Mouse (Mus musculus) neural tube, embryonic 14.5 days (tissue): ENCODE data around the gene Mthfd1l. TPM values are rescaled to one million over a fixed set of nuclear protein-coding genes. Genes with fewer than 3 reads are reported as not detected.

Experiments used
- ATAC-seq: fragments of 200-750 bp; cut with Nextera tagmentation; 2 replicates; pipeline ENCODE4 v1.8.0; 2017; ENCODE audit warnings: low read depth, mild to moderate bottlenecking, moderate TSS enrichment, moderate library complexity
- H3K27ac ChIP-seq: fragments of 300-500 bp; sonication (generic); 2 replicates; pipeline ENCODE4 v1.5.1; 2014; ENCODE audit warnings: low read depth, mild to moderate bottlenecking, control low read depth, low read length, moderate library complexity, mixed read lengths
- H3K27me3 ChIP-seq: fragments of 300-500 bp; sonication (generic); 2 replicates; pipeline ENCODE4 v1.6.1; 2014; ENCODE audit warnings: low read length; ENCODE audit not compliant: control insufficient read depth, insufficient read depth
- H3K36me3 ChIP-seq: fragments of 300-500 bp; sonication (generic); 2 replicates; pipeline ENCODE4 v1.6.1; 2014; ENCODE audit warnings: low read length, mixed read lengths; ENCODE audit not compliant: control insufficient read depth, insufficient read depth
- H3K4me1 ChIP-seq: fragments of 300-500 bp; sonication (generic); 2 replicates; pipeline ENCODE4 v1.6.1; 2014; ENCODE audit warnings: low read length; ENCODE audit not compliant: control insufficient read depth, insufficient read depth
- H3K4me2 ChIP-seq: fragments of 300-500 bp; sonication (generic); 2 replicates; pipeline ENCODE4 v1.6.1; 2014; ENCODE audit warnings: mild to moderate bottlenecking, low read depth, low read length, control low read depth
- H3K4me3 ChIP-seq: fragments of 300-500 bp; sonication (generic); 2 replicates; pipeline ENCODE4 v1.5.1; 2014; ENCODE audit warnings: low read depth, low read length, control low read depth, mixed read lengths
- H3K9ac ChIP-seq: fragments of 300-500 bp; sonication (generic); replicated peaks from 2 replicates; pipeline ENCODE4 v1.6.1; 2014; ENCODE audit warnings: low read depth, mild to moderate bottlenecking, control low read depth, low read length, mixed read lengths
- H3K9me3 ChIP-seq: fragments of 300-500 bp; sonication (generic); 2 replicates; pipeline ENCODE4 v1.6.1; 2016; ENCODE audit warnings: low read length; ENCODE audit not compliant: control insufficient read depth
- WGBS: fragments of 180-500 bp; shearing (Covaris S2); extraction: QIAGEN DNeasy Blood & Tissue Kit; methylation state at CpG from one replicate; pipeline ENCODE4 v1.1.7; 2014; 5-methylcytosine and 5-hydroxymethylcytosine counted together
- polyA plus RNA-seq: library from polyadenylated mRNA; unstranded; fragments of >200 nt; fragmentation: Nextera tagmentation; extraction: Ambion mirVana; gene quantifications from 2 replicates; pipeline ENCODE4 v1.2.1, GENCODE M21; 2014

Gene Mthfd1l
- polyA plus RNA-seq, 1 experiment from 2014 or later: 5.6 TPM

DNA sequence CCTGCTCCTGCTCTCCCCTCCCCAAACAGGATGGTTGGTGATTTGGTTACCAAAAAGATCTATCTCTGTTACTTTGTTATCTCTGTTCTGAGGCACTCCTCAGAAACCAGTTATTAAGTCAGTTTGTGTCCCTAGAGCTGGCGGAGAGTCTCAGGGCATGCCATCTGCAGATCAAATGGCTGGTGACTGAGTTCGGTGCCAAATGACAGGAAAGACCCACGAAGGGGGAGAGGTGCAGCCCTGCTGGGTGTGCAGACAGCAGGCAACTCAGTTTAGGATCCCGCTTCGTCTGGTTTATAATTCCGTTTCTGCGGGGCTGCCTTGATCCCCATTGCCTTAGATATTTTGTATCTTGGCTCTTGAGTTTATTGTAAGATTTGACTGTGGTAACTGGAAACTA is 168.8 kb downstream of the Mthfd1l start:
- Histone ChIP-seq H3K27me3 (no peaks in the 10 kb centered on the region), H3K4me1 (no peaks in the 10 kb centered on the region), H3K9me3 (no peaks in the 10 kb centered on the region), H3K9ac (no peak overlapping the region), H3K4me2 (no peak overlapping the region), H3K36me3 (no peaks in the 10 kb centered on the region), H3K4me3 (no peak overlapping the region), H3K27ac (no peak overlapping the region)
- WGBS: 68% methylated on average over 7 of the region's 7 CpGs
- no peak for ATAC-seq

DNA sequence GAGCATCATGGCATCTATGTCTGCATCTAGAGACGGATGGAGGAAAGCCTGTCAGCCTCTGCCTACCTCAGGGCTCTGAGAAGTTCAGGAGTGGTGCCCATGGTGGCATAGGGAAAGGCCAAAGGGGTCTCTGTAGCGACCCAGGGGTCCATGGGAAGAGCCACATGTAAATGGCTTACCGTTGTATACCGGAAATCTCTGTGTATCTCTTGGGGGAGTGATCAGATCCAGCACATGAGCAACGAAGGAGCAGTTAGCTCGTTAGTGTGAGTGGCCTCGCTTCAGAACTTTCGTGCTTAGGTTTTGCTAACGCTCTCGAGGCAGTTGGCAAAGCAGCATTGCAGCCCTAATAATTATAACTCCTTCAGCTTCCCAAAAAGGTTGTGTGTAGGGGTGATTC is 169.9 kb downstream of the Mthfd1l start:
- WGBS: 76% methylated on average over 10 of the region's 10 CpGs
- no peak for ATAC-seq

DNA sequence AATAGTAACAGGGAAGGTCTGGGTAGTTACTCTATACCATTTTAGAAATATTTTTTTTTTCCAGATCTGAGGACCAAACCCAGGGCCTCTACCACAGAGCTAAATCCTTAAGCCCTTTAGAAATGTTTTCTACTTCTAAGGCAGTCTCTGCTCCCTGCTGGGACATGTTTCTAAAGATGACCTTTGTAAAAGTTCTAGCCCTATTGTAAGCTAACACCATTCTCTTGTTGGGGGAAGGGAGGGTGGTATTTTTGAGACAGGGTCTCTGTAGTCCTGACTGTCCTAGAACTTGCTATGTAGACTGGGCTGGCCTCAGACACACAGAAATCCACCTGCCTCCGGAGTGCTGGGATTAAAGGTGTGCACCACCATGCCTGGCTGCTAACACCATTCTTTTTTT is 170.5 kb downstream of the Mthfd1l start:
- Histone ChIP-seq H3K9me3 (no peaks in the 10 kb centered on the region), H3K36me3 (no peaks in the 10 kb centered on the region), H3K4me2 (no peak overlapping the region), H3K27ac (no peak overlapping the region), H3K4me1 (no peaks in the 10 kb centered on the region), H3K4me3 (no peak overlapping the region), H3K27me3 (no peaks in the 10 kb centered on the region), H3K9ac (no peak overlapping the region)
- WGBS: 92% methylated on average over 1 of the region's 1 CpGs
- no peak for ATAC-seq

More for the DNA sequence above, 169.9 kb downstream of the Mthfd1l start:
- no peak overlapping the region for H3K9ac ChIP-seq
- no peaks in the 10 kb centered on the region for H3K36me3 ChIP-seq
- H3K27me3 ChIP-seq: no peaks in the 10 kb centered on the region
- H3K4me1 ChIP-seq: no peaks in the 10 kb centered on the region
- no peak overlapping the region for H3K4me3 ChIP-seq
- H3K27ac ChIP-seq: no peak overlapping the region
- H3K4me2 ChIP-seq: no peak overlapping the region
- no peaks in the 10 kb centered on the region for H3K9me3 ChIP-seq

DNA sequence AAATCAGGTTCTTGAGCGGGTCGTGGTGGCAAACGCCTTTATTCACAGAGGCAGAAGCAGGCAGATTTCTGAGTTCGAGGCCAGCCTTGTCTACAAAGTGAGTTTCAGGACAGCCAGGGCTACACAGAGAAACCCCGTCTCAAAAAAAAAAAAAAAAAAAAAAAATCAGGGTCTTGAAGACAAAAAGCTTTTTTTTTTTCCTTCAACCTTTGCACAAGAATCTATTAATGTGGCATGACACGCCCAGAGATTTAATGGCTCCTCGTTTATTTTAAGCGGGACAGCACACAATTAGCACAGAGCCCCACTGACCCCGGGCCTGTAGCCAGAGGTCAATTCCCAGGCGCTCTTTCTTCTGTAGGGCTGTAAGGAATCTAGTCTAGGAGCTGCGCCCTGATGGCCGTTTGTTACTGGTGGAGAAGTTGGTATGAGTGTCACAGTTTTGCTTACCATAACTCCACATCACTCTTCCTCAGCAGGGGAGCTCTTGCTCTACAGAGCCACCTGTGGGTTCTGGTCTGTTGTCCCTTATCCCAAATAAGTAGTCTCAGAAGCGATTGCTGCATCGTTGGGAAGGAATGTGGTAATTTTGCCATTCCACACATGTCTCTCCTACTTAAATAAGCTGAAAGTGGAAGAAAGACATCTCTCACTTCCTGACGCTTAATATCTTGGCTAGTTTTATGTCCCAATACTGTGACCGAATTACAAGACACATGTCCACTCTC is 172.3 kb downstream of the Mthfd1l start:
- ATAC-seq: no peak
- Histone ChIP-seq H3K9ac (no peak overlapping the region), H3K27ac (no peak overlapping the region), H3K36me3 (no peaks in the 10 kb centered on the region), H3K9me3 (no peaks in the 10 kb centered on the region), H3K4me1 (no peaks in the 10 kb centered on the region), H3K27me3 (no peaks in the 10 kb centered on the region), H3K4me3 (no peak overlapping the region), H3K4me2 (no peak overlapping the region)
- WGBS: 41% methylated on average over 16 of the region's 16 CpGs

DNA sequence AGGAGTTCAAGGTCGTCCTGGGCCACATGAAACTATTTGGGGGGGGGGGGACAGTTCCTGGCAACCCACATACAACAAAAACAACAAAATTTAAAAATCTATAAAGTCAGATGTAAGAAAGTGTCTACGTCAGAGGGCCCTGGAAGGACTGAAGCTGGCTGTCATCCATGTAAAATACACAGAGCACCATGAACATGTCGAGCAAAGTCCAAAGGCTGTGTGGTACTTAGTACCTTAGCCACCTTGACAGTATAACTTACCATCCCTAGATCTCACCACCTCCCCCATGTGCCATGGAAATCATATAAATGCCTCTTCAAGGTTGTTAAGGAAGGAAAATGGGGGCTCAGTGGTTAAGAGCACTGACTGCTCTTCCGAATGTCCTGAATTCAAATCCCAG is 174.0 kb downstream of the Mthfd1l start:
- H3K27me3 ChIP-seq: no peaks in the 10 kb centered on the region
- no peak overlapping the region for H3K9ac ChIP-seq
- no peak for ATAC-seq
- H3K36me3 ChIP-seq: no peaks in the 10 kb centered on the region
- H3K4me3 ChIP-seq: no peak overlapping the region
- H3K4me2 ChIP-seq: no peak overlapping the region
- WGBS: 85% methylated on average over 4 of the region's 4 CpGs
- H3K9me3 ChIP-seq: no peaks in the 10 kb centered on the region
- no peaks in the 10 kb centered on the region for H3K4me1 ChIP-seq
- H3K27ac ChIP-seq: no peak overlapping the region

DNA sequence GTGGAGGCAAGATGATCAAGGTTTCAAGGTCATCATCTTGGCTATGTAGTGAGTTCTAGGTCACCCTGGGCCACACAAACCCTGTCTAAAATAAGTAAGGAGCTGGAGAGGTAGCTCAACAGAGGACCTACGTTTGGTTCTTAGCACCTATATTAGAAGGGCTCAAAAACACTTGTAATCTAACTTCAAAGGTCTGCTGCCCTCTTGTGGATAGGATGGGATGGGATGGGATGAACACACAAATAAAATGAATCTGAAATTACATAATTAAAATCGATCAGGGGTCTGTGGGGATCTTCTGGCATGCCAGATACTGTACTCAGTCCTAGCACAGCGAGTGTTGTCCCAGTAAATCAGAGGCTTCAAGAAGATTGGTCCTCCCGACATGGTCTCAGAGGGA is 178.2 kb downstream of the Mthfd1l start:
- no peaks in the 10 kb centered on the region for H3K36me3 ChIP-seq
- no peak overlapping the region for H3K9ac ChIP-seq
- no peak overlapping the region for H3K4me2 ChIP-seq
- H3K27me3 ChIP-seq: no peaks in the 10 kb centered on the region
- H3K4me1 ChIP-seq: no peaks in the 10 kb centered on the region
- WGBS: 90% methylated on average over 4 of the region's 4 CpGs
- no peak for ATAC-seq
- no peaks in the 10 kb centered on the region for H3K9me3 ChIP-seq
- H3K4me3 ChIP-seq: no peak overlapping the region
- no peak overlapping the region for H3K27ac ChIP-seq

DNA sequence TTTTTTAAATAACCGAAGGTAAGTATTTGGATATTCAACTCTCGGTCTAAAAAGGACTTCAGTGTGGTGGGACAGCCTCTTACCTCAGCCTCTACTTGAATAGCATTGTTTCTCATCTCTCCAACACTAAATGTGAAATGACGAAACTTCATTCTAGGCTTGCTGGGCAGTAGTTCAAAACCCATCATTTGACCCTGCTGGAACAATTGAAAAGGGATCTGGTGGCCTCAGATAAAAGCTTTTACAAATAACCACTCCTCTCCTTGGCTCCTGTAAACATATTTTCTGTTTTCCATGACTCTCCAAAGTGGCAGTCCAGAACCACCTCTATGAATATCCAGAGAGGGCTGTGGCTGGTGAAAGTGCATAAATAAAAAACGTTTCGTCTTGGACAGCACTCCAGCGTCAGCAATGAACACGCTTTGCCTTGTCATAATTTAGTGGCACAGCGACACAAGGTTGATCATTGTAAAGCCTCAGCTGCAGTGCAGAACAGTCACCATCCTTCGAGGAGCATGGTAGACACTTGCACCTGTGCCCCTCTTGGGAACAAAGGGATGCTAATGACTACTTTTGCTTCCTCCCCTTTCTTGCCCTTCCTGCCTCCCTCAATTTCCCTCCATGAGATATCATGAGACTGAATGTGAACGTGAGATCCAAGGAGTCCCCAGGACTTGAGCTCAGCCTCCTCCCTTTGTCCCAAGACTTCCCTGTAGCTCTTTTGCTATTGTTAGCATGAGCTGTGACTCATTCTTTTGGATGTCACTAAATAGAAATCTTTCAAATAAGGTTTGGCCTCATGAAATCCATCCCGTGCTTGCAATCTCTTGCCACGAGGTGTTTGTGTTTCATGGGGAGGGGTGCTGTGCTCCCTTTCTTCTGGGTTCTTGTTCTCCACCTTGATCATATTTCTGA is 179.2 kb downstream of the Mthfd1l start:
- no peaks in the 10 kb centered on the region for H3K36me3 ChIP-seq

DNA sequence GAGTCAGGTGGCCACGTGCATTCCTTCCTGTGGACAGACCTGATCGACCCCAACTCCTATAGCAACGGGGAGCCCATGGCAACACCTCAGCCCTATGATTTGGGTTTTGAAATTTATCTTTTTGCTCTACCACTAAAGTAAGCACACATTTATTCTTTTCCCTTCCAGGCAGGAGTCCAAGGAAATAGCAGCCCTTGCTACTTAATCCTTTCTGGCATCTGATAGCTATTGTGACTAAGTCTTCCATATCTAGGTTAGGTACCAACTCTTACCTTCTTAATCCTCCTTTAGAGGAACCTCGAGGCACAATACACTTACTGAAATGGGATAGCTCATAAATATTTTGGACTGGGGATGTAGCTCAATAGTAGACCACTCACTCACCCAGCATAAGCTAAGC is 180.1 kb downstream of the Mthfd1l start:
- H3K27me3 ChIP-seq: no peaks in the 10 kb centered on the region
- H3K4me2 ChIP-seq: no peak overlapping the region
- H3K4me1 ChIP-seq: no peaks in the 10 kb centered on the region
- H3K4me3 ChIP-seq: no peak overlapping the region
- H3K9me3 ChIP-seq: no peaks in the 10 kb centered on the region
- no peak for ATAC-seq
- no peak overlapping the region for H3K27ac ChIP-seq
- no peak overlapping the region for H3K9ac ChIP-seq
- WGBS: 91% methylated on average over 4 of the region's 4 CpGs
- H3K36me3 ChIP-seq: no peaks in the 10 kb centered on the region

More for the DNA sequence above, 179.2 kb downstream of the Mthfd1l start:
- 78% methylated on average over 12 of the region's 12 CpGs for WGBS
- no peaks in the 10 kb centered on the region for H3K4me1 ChIP-seq
- H3K4me2 ChIP-seq: no peak overlapping the region
- H3K9ac ChIP-seq: no peak overlapping the region
- no peak overlapping the region for H3K4me3 ChIP-seq
- no peaks in the 10 kb centered on the region for H3K27me3 ChIP-seq
- no peak for ATAC-seq
- H3K27ac ChIP-seq: no peak overlapping the region
- H3K9me3 ChIP-seq: no peaks in the 10 kb centered on the region

DNA sequence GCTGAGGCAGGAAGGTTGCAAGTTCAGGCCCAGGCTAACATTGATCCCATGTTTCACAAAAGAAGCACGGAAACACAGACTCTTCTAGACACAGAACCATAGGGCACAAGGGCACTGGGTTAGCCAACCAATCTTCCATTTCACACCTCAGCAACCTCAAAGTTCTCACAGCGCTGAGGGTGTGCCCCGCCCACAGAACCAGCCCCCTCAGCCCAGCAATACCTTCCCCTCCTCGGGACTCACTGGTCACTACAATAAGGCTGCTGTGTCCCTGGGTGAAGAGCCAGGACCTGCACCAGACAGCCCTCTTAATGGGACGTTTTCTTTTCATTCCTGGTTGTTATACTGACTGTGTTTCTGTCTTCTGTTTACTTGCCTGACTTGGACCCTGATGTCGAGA is 181.1 kb downstream of the Mthfd1l start:
- WGBS: 77% methylated on average over 6 of the region's 6 CpGs
- H3K9ac ChIP-seq: no peak overlapping the region
- H3K9me3 ChIP-seq: no peaks in the 10 kb centered on the region
- H3K4me3 ChIP-seq: no peak overlapping the region
- no peak for ATAC-seq
- H3K36me3 ChIP-seq: no peaks in the 10 kb centered on the region
- H3K4me2 ChIP-seq: no peak overlapping the region
- no peaks in the 10 kb centered on the region for H3K4me1 ChIP-seq
- no peak overlapping the region for H3K27ac ChIP-seq
- H3K27me3 ChIP-seq: no peaks in the 10 kb centered on the region
